Mouse (Mus musculus) gastrocnemius, adult 2 months (tissue): Measurements from ENCODE around the gene Pafah1b3. TPM values are rescaled to one million over a fixed set of nuclear protein-coding genes. Genes with fewer than 3 reads are reported as not detected.
A peak's percentile ranks its signal among the peaks of the same experiment; 100 is the strongest.
"Not testable (repeated sequence)": the region's sequence is repeated elsewhere in the genome, so short reads cannot be mapped to it uniquely, and the experiment has no call there.

Source experiments
- DNase-seq: peaks from one replicate; pipeline ENCODE4 v3.0.0; 2022
- H3K27ac ChIP-seq: fragments of 200-600 bp; 2 replicates; pipeline ENCODE4 v1.8.1; 2022; ENCODE audit warnings: mild to moderate bottlenecking
- H3K4me3 ChIP-seq: fragments of 200-600 bp; 2 replicates; pipeline ENCODE4 v1.8.1; 2022; ENCODE audit warnings: mild to moderate bottlenecking, moderate library complexity
- CTCF ChIP-seq: fragments of 200-600 bp; IDR thresholded peaks from 2 replicates; pipeline ENCODE4 v1.8.1; 2022; ENCODE audit warnings: antibody characterized with exemption, mild to moderate bottlenecking, moderate library complexity
- intact Hi-C: fragments of 180-260 bp; cut with DNase I; formaldehyde crosslinking; loops from one replicate; pipeline ENCODE4 v1.15.1; 2025
- long read RNA-seq, 2 experiments: library from polyadenylated mRNA; stranded (forward); transcript quantifications; one replicate each; pipeline ENCODE4 v2.0.0; 2021
- total RNA-seq, 2 experiments: library from RNA; stranded (reverse); gene quantifications; 2 replicates each; pipeline ENCODE4 v1.2.3; 2021

The Pafah1b3 gene
- under 1 TPM; 0.38 to 0.86 TPM for total RNA-seq
- long read RNA-seq, experiment 1, partial matches to known transcripts, result 0 of 1 reads
- long read RNA-seq, experiment 1, other reads (novel, unspliced or antisense), result 1 of 1 reads
- long read RNA-seq, experiment 2, partial matches to known transcripts, result 0 of 1 reads
- long read RNA-seq, experiment 2, other reads (novel, unspliced or antisense), result 0 of 1 reads

- H3K4me3 ChIP-seq, result peak within 1 kb of the TSS; percentile 79
- intact Hi-C loops, result no loop called here
- peak; percentile 27; the same call in 1 of the 2 replicates for TF ChIP-seq CTCF
Measured at GRCm38 (mm10) chr7:25297454-25298325, at the start of gene Pafah1b3. Pafah1b3 (minus strand) TSS chr7:25297986.

GRCm38 (mm10) chr7:25341000-25341784, 43.4 kb upstream of the Pafah1b3 start:
- intact Hi-C loops, result no loop called here
- no peak overlapping the region for H3K27ac ChIP-seq
- DNase-seq, result no peak
- TF ChIP-seq CTCF, result no peak
- H3K4me3 ChIP-seq, result no peak overlapping the region

More at GRCm38 (mm10) chr7:25297454-25298325, at the start of gene Pafah1b3:
- peak within 1 kb of the TSS; percentile 77 for H3K27ac ChIP-seq
- DNase-seq, result peak; percentile 64

GRCm38 (mm10) chr7:25339329-25339728, 41.5 kb upstream of the Pafah1b3 start:
- Histone ChIP-seq H3K4me3 (no peak overlapping the region), H3K27ac (no peak overlapping the region)
- DNase-seq, result no peak
- intact Hi-C loops, result loop anchor here (10.0 kb wide), 1 partner anchor 205 kb away; no protein-coding TSS in a partner anchor
- no peak for TF ChIP-seq CTCF

GRCm38 (mm10) chr7:25334472-25334871, 36.7 kb upstream of the Pafah1b3 start:
- Histone ChIP-seq H3K4me3 (no peak overlapping the region), H3K27ac (no peak overlapping the region)
- intact Hi-C loops, result loop anchor here (5.0 to 10.0 kb wide), 3 partner anchors 52 to 200 kb away; no protein-coding TSS in a partner anchor
- DNase-seq, result no peak
- TF ChIP-seq CTCF, result no peak

- intact Hi-C loops, result loop anchor here (2.0 to 10.0 kb wide), 4 partner anchors 51 to 199 kb away; no protein-coding TSS in a partner anchor
Measured at GRCm38 (mm10) chr7:25333596-25334307, 36.0 kb upstream of the Pafah1b3 start.

GRCm38 (mm10) chr7:25326233-25326632, 28.4 kb upstream of the Pafah1b3 start:
- Histone ChIP-seq H3K4me3 (peak overlapping the region; percentile 53), H3K27ac (peak overlapping the region; percentile 63)
- intact Hi-C loops, result no loop called here
- TF ChIP-seq CTCF, result no peak
- DNase-seq, result no peak

More at GRCm38 (mm10) chr7:25333596-25334307, 36.0 kb upstream of the Pafah1b3 start:
- Histone ChIP-seq H3K4me3 (no peak overlapping the region), H3K27ac (no peak overlapping the region)
- DNase-seq, result peak; percentile 84
- TF ChIP-seq CTCF, result peak; percentile 90

- H3K27ac ChIP-seq, intact Hi-C loops, DNase-seq, H3K4me3 ChIP-seq: not testable (repeated sequence)
Measured at GRCm38 (mm10) chr7:25325431-25325830, 27.6 kb upstream of the Pafah1b3 start.

- intact Hi-C loops, result no loop called here
- H3K4me3 ChIP-seq, result no peak overlapping the region
- no peak overlapping the region for H3K27ac ChIP-seq
- no peak for DNase-seq
- no peak for TF ChIP-seq CTCF
Measured at GRCm38 (mm10) chr7:25323219-25323618, 25.4 kb upstream of the Pafah1b3 start.

- peak; percentile 59 for DNase-seq
- Histone ChIP-seq H3K27ac (peak overlapping the region; percentile 32), H3K4me3 (no peak overlapping the region)
- intact Hi-C loops, result no loop called here
- no peak for TF ChIP-seq CTCF
Measured at GRCm38 (mm10) chr7:25322058-25322484, 24.3 kb upstream of the Pafah1b3 start.

GRCm38 (mm10) chr7:25317446-25317999, 19.7 kb upstream of the Pafah1b3 start:
- Histone ChIP-seq H3K27ac (peak overlapping the region; percentile 92), H3K4me3 (peak overlapping the region; percentile 98)
- intact Hi-C loops, result loop anchor here (5.0 kb wide), 1 partner anchor 65 kb away; no protein-coding TSS in a partner anchor
- TF ChIP-seq CTCF, result no peak
- peak; percentile 46 for DNase-seq

- intact Hi-C loops, result loop anchor here (1.0 to 5.0 kb wide), 2 partner anchors 66 to 75 kb away; no protein-coding TSS in a partner anchor
- peak within 1 kb of the TSS; percentile 92 for H3K27ac ChIP-seq
- TF ChIP-seq CTCF, result peak; percentile 92
- DNase-seq, result peak; percentile 95
- H3K4me3 ChIP-seq, result peak within 1 kb of the TSS; percentile 98
Measured at GRCm38 (mm10) chr7:25316532-25317445, 19.0 kb upstream of the Pafah1b3 start, which contains the start of gene Megf8. Megf8 (plus strand) TSS chr7:25317164.
